Mouse (Mus musculus) lung, postnatal 0 days (tissue): ENCODE measurements at regions not wholly inside any gene's neighbourhood (a gene's known extent, or its start where the extent isn't known, plus 50 kb on each side); places are given as distances from the start of the nearest gene placed in this dataset.

Source experiments
- ATAC-seq: fragments of 200-750 bp; cut with Nextera tagmentation; 2 replicates; pipeline ENCODE4 v1.8.0; 2017; ENCODE audit warnings: moderate library complexity
- DNase-seq: peaks from one replicate; pipeline ENCODE4 v3.0.0-alpha.2; 2016; ENCODE audit warnings: low spot score
- H3K27ac ChIP-seq: fragments of 300-500 bp; sonication (generic); 2 replicates; pipeline ENCODE4 v1.5.1; 2014; ENCODE audit warnings: antibody characterized with exemption, mild to moderate bottlenecking, low read length, mixed read lengths
- H3K27me3 ChIP-seq: fragments of 300-500 bp; sonication (generic); replicated peaks from 2 replicates; pipeline ENCODE4 v1.6.1; 2014; ENCODE audit warnings: low read length, mixed read lengths; ENCODE audit not compliant: insufficient read depth
- H3K36me3 ChIP-seq: fragments of 300-500 bp; sonication (generic); 2 replicates; pipeline ENCODE4 v1.6.1; 2014; ENCODE audit warnings: low read length, mixed read lengths; ENCODE audit not compliant: insufficient read depth
- H3K4me1 ChIP-seq: fragments of 300-500 bp; sonication (generic); 2 replicates; pipeline ENCODE4 v1.6.1; 2014; ENCODE audit warnings: antibody characterized with exemption, low read depth, low read length, mixed read lengths; ENCODE audit not compliant: insufficient read depth
- H3K4me2 ChIP-seq: fragments of 300-500 bp; sonication (generic); replicated peaks from 2 replicates; pipeline ENCODE4 v1.6.1; 2014; ENCODE audit warnings: low read depth, mild to moderate bottlenecking, low read length, moderate library complexity, mixed read lengths
- H3K4me3 ChIP-seq: fragments of 300-500 bp; sonication (generic); 2 replicates; pipeline ENCODE4 v1.5.1; 2014; ENCODE audit warnings: low read depth, low read length
- H3K9ac ChIP-seq: fragments of 300-500 bp; sonication (generic); replicated peaks from 2 replicates; pipeline ENCODE4 v1.6.1; 2014; ENCODE audit warnings: low read depth, mild to moderate bottlenecking
- H3K9me3 ChIP-seq: fragments of 300-500 bp; sonication (generic); 2 replicates; pipeline ENCODE4 v1.6.1; 2016; ENCODE audit warnings: low read length, mixed read lengths
- CTCF ChIP-seq: IDR thresholded peaks from 2 replicates; pipeline ENCODE4 v1.5.1; 2016; ENCODE audit warnings: antibody characterized with exemption, mild to moderate bottlenecking
- EP300 ChIP-seq: IDR thresholded peaks from 2 replicates; pipeline ENCODE4 v1.6.1; 2016; ENCODE audit warnings: antibody characterized with exemption, mild to moderate bottlenecking, control low read depth
- WGBS: fragments of 180-500 bp; shearing (Covaris S2); extraction: QIAGEN DNeasy Blood & Tissue Kit; methylation state at CpG from one replicate; pipeline ENCODE4 v1.1.7; 2014; 5-methylcytosine and 5-hydroxymethylcytosine counted together

- no peak overlapping the region for H3K27ac ChIP-seq
Measured at GRCm38 (mm10) chr13:35208319-35208718, 181.4 kb upstream of the Eci2 start.

GRCm38 (mm10) chr13:35209551-35209950 lies 182.7 kb upstream of the Eci2 start:
- Histone ChIP-seq H3K4me3 (no peak overlapping the region), H3K9me3 (no peaks in the 10 kb centered on the region), H3K4me1 (no peaks in the 10 kb centered on the region), H3K4me2 (no peak overlapping the region), H3K27ac (no peak overlapping the region), H3K9ac (no peak overlapping the region), H3K27me3 (no peaks in the 10 kb centered on the region), H3K36me3 (no peaks in the 10 kb centered on the region)
- 38% methylated on average over 4 of the region's 4 CpGs for WGBS
- no peak for TF ChIP-seq CTCF
- TF ChIP-seq EP300 = no peak
- DNase-seq (no peak), ATAC-seq (no peak)

More at GRCm38 (mm10) chr13:35208319-35208718, 181.4 kb upstream of the Eci2 start:
- DNase-seq (no peak), ATAC-seq (no peak)
- Histone ChIP-seq H3K9me3 (no peaks in the 10 kb centered on the region), H3K4me2 (no peak overlapping the region), H3K9ac (no peak overlapping the region), H3K27me3 (no peaks in the 10 kb centered on the region), H3K36me3 (no peaks in the 10 kb centered on the region), H3K4me3 (no peak overlapping the region), H3K4me1 (no peaks in the 10 kb centered on the region)
- 58% methylated on average over 3 of the region's 3 CpGs for WGBS
- TF ChIP-seq EP300 (no peak), CTCF (no peak)

DNA sequence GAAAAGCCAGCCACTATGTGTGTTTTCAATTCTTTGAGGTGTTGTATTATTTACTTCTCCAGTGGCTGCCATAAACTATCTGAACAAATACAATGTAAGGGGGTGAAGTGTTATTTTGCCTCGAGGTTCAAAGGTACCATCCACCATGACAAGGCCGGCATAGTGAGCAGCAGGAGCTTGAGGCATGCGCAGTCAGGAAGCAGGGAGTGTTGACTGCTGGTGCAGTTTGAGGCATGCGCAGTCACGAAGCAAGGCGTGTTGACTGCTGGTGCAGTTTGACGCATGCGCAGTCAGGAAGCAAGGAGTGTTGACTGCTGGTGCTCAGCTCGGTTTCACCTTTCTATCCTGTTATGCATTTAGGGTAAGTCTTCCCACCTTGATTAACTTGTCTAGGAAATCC lies 184.9 kb upstream of the Eci2 start:
- no peak for DNase-seq
- 89% methylated on average over 9 of the region's 9 CpGs for WGBS
- Histone ChIP-seq H3K4me3 (no peak overlapping the region), H3K4me1 (no peaks in the 10 kb centered on the region), H3K4me2 (no peak overlapping the region), H3K9me3 (no peaks in the 10 kb centered on the region), H3K9ac (no peak overlapping the region), H3K27me3 (no peaks in the 10 kb centered on the region), H3K27ac (no peak overlapping the region), H3K36me3 (no peaks in the 10 kb centered on the region)
- ATAC-seq = no peak
- TF ChIP-seq EP300 (no peak), CTCF (no peak)

DNA sequence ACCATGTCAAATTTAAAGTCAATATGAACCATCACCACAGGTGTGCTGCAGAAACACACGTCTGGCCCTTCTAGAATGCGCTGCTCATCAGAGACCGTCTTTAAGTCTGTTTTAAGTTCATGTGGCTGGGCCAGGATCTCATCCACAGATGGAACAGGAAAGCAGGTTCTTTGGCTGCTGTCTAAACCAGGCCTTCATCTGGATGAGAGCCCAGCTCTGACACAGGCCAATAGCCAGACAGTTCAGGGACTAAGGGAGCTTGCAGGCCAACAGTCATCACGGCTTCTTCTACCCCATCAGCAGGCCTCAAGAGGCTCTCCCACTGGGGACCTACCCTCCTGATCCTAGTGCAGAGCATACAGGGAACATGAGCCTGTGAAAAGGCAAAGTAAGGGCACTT lies 185.4 kb upstream of the Eci2 start:
- Histone ChIP-seq H3K9ac (no peak overlapping the region), H3K27ac (no peak overlapping the region), H3K27me3 (no peaks in the 10 kb centered on the region), H3K4me3 (no peak overlapping the region), H3K4me1 (no peaks in the 10 kb centered on the region), H3K9me3 (no peaks in the 10 kb centered on the region), H3K36me3 (no peaks in the 10 kb centered on the region), H3K4me2 (no peak overlapping the region)
- 84% methylated on average over 4 of the region's 4 CpGs for WGBS
- no peak for DNase-seq
- no peak for ATAC-seq
- TF ChIP-seq CTCF (no peak), EP300 (no peak)

DNA sequence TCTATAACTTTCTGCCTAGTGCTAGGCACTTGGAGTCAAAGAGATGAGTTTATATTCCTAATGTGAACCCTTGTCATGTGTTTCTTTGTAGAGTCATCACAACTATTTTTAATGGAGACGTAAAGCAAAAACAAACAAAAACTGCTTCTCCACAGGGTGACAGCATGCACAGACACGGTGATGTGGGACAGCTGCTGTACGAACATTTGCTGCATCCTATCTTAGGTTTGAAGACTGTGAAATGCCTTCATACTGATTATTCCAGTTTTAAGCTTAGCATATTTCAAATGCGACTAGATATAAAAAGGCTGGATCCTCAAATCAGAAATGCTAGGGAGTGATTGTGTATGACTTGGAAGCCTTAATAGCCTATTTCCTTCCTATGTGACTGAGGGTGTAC lies 187.3 kb upstream of the Eci2 start:
- H3K4me1 ChIP-seq = no peaks in the 10 kb centered on the region
- H3K9ac ChIP-seq = no peak overlapping the region
- no peaks in the 10 kb centered on the region for H3K27me3 ChIP-seq
- H3K9me3 ChIP-seq = no peaks in the 10 kb centered on the region
- ATAC-seq = no peak
- H3K4me3 ChIP-seq = no peak overlapping the region
- H3K36me3 ChIP-seq = no peaks in the 10 kb centered on the region
- DNase-seq = no peak
- H3K4me2 ChIP-seq = no peak overlapping the region
- no peak overlapping the region for H3K27ac ChIP-seq
- 61% methylated on average over 4 of the region's 4 CpGs for WGBS
- TF ChIP-seq CTCF (no peak), EP300 (no peak)

DNA sequence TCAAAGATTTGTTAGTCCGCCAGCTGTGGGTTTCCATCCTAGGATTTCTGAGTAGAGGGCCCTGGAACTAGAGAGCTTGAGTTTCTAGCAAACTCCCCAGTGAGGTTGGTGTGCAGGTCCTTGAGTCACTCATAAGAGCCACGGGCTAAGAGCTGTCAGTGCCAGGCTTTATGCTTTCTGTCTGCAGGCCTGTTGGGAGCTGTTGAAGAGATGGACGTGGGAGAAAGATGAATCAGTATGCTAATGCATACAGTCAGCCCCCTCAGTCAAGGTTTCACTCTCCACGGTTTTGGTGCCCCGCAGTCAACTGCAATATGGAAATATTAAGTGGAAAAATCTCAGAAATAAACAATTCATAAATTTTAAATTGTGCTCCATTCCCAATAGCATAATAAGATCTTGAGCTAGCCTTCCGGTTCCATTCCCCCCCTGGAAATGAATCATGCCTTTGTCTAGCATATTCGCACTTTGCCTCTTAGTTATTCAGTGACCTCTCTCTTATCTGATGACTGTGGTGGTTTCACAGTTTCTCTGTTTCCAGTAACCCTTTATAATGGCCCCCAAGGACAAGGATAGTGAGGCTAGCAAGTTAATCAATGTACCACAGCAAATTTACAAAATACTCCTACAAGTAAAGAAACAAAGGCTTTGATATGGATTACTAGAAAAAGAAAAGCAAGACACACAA lies 199.4 kb upstream of the Eci2 start:
- no peak for TF ChIP-seq EP300
- no peak for TF ChIP-seq CTCF
- Histone ChIP-seq H3K4me1 (no peaks in the 10 kb centered on the region), H3K27me3 (no peaks in the 10 kb centered on the region), H3K4me2 (no peak overlapping the region), H3K9ac (no peak overlapping the region), H3K36me3 (no peaks in the 10 kb centered on the region), H3K4me3 (no peak overlapping the region), H3K27ac (no peak overlapping the region), H3K9me3 (no peaks in the 10 kb centered on the region)
- no peak for ATAC-seq
- 64% methylated on average over 7 of the region's 7 CpGs for WGBS
- no peak for DNase-seq

DNA sequence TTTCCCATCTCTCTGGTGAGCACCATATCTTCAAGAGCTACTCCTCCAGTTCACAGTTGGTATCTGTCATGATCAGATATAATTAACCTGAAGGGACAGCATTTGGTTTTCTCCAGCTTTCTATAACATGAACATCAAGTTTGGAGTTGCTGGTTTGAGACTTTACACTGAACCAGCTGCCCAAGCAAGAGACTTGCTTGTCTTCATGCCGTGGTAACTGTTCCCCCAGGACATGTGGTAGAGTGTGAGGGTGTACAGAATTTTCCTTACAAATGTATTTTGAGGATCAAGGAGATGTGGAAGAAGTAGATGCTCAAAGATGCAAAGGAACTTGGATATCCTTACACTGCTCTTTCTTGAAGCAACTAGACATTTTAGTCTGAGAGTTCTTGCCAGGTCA lies 200.0 kb upstream of the Eci2 start:
- Histone ChIP-seq H3K4me2 (no peak overlapping the region), H3K9ac (no peak overlapping the region), H3K4me3 (no peak overlapping the region), H3K36me3 (no peaks in the 10 kb centered on the region), H3K27me3 (no peaks in the 10 kb centered on the region), H3K4me1 (no peaks in the 10 kb centered on the region), H3K27ac (no peak overlapping the region), H3K9me3 (no peaks in the 10 kb centered on the region)
- 74% methylated on average over 1 of the region's 1 CpGs for WGBS
- DNase-seq = no peak
- TF ChIP-seq EP300 (no peak), CTCF (no peak)
- no peak for ATAC-seq
